8 mouse cellular contexts compared by ENCODE assay signal in the genomic region with DNA sequence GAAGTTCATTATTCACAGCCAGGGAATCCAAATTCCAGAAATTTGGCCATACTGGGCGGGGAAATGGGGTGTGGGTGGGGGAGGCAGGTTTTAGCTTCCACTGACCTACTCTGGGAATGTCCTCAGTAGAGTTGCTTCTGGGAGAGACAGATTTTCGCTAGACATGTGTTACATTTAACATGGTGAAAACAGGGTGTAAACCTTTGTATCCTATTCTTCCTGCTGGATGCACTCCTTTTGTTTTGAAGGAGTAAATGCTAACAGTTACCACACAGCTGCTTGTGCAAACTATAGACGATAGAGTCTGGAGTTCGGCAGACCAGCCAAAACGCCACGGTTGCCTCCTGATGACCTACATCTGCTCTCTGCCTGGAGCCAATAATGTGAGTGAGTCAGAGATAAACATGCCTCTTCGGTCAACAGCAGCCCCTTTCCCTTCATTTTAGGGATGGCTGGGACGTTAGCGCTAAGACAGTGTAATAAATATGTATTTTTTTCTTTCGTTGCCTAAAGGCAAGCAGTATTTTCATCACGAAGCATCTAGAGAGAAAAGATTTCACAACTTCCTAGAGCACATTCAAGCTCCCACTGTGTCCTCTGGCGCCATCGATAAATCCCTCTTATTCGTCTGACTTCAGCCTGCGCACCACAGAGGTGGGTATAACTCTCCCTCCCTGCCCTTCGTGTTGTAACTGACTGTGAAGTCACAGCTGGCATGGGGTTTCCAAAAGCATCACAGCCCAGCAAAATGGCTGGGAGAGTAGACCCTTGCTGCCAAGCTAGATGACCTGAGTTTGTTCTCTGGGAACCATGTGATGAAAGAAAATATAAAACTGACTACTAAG.
DNase-seq lines count a peak whose midpoint lies in the region; ATAC-seq and TF ChIP-seq lines count a peak whose summit lies in the region.

No protein-coding gene starts in this region.

- no peaks in the 10 kb centered on the region for H3K4me1 ChIP-seq in lung, embryonic 14.5 days (ENCODE audit: insufficient read depth)

- no peaks in the 10 kb centered on the region; the same call in 1 of the 2 replicates for H3K9me3 ChIP-seq in lung, embryonic 14.5 days (ENCODE audit: low read depth, low read length)

- intact Hi-C loops in left cerebral cortex, adult 2 months (cut with DNase I) = no loop called here

- DNase-seq in adrenal gland, adult 2 months = peak; percentile 16
- no peak for DNase-seq in adrenal gland, adult 18-20 months (ENCODE audit: low spot score in 2 of 2)
- DNase-seq in urinary bladder, postnatal 14 days (ENCODE audit: low spot score) = peak; percentile 60
- DNase-seq in urinary bladder, postnatal 10 days (ENCODE audit: low spot score) = no peak
- peak; percentile 93 for DNase-seq in lung, embryonic 14.5 days
- DNase-seq in thymus, postnatal 0 days (ENCODE audit: low spot score) = no peak
- no peak for DNase-seq in left cerebral cortex, adult 2 months (ENCODE audit: extremely low spot score in 1 of 2, low spot score in 2 of 2)

- peak; percentile 95 for ATAC-seq in lung, embryonic 14.5 days (ENCODE audit: insufficient read depth)
- ATAC-seq in inflammation-experienced regulatory T-cells, adult 6 months = no peak

- H3K27ac ChIP-seq in lung, embryonic 14.5 days (ENCODE audit: low read depth) = peak overlapping the region; percentile 89
- H3K27ac ChIP-seq in left cerebral cortex, adult 2 months = no peak overlapping the region

- H3K4me2 ChIP-seq in lung, embryonic 14.5 days = peak overlapping the region; percentile 40

- WGBS in lung, embryonic 14.5 days = 32% methylated on average over 16 of the region's 16 CpGs

- H3K36me3 ChIP-seq in lung, embryonic 14.5 days (ENCODE audit: insufficient read depth) = no peaks in the 10 kb centered on the region

- H3K4me3 ChIP-seq in lung, embryonic 14.5 days (ENCODE audit: low read depth, low read length) = no peak overlapping the region
- no peak overlapping the region for H3K4me3 ChIP-seq in left cerebral cortex, adult 2 months

- H3K9ac ChIP-seq in lung, embryonic 14.5 days = no peak overlapping the region

- no peaks in the 10 kb centered on the region for H3K27me3 ChIP-seq in lung, embryonic 14.5 days (ENCODE audit: insufficient read depth, low read length)

- no peak for TF ChIP-seq CTCF in lung, embryonic 14.5 days (IDR thresholded peaks at IDR 0.05; ENCODE audit: low read depth)
- no peak for TF ChIP-seq CTCF in left cerebral cortex, adult 2 months (IDR thresholded peaks at IDR 0.05)

Comparison
In these comparisons a context has a peak if more than half of its experiments do, and no peak if none do; other contexts are left out.
1. DNase-seq: peak in adrenal gland, adult 2 months (single experiment), urinary bladder, postnatal 14 days (single experiment) and lung, embryonic 14.5 days (single experiment); none in adrenal gland, adult 18-20 months (0 of 2), urinary bladder, postnatal 10 days (single experiment), thymus, postnatal 0 days (single experiment) and left cerebral cortex, adult 2 months (0 of 2).